Mouse (Mus musculus): ENCODE results near the gene Cept1. TPM values are rescaled to one million over a fixed set of nuclear protein-coding genes. Genes with fewer than 3 reads are reported as not detected.

Cept1 gene
- polyA plus RNA-seq, 1 experiment from 2014 or later = 31.9 TPM

- H3K36me3 ChIP-seq (ENCODE audit: control insufficient read depth, insufficient read depth) = peaks cover 2% of the 10 kb centered on the region
- peaks cover 9% of the 10 kb centered on the region for H3K4me1 ChIP-seq (ENCODE audit: control insufficient read depth, low read depth, low read length)
- ATAC-seq (ENCODE audit: low read depth) = no peak
- no peak overlapping the region for H3K27ac ChIP-seq (ENCODE audit: low read length)
- H3K4me2 ChIP-seq (ENCODE audit: low read depth, low read length) = no peak overlapping the region
- 59% methylated on average over 2 of the region's 2 CpGs for WGBS (ENCODE audit: insufficient replicate concordance)
- no peak overlapping the region for H3K4me3 ChIP-seq (ENCODE audit: low read depth, low read length)
- H3K27me3 ChIP-seq (ENCODE audit: control insufficient read depth, insufficient read depth, low read depth, low read length) = no peaks in the 10 kb centered on the region
- no peaks in the 10 kb centered on the region for H3K9me3 ChIP-seq (replicated peaks; ENCODE audit: control insufficient read depth, low read length)
- H3K9ac ChIP-seq (ENCODE audit: low read depth, low read length) = no peak overlapping the region
Measured at GRCm38 (mm10) chr3:106500510-106500909, 47.1 kb downstream of the Cept1 start.

- H3K4me3 ChIP-seq (ENCODE audit: low read depth, low read length) = no peak overlapping the region
- H3K36me3 ChIP-seq (ENCODE audit: control insufficient read depth, insufficient read depth) = no peaks in the 10 kb centered on the region; the same call in 1 of the 2 replicates
- H3K9me3 ChIP-seq (replicated peaks; ENCODE audit: control insufficient read depth, low read length) = no peaks in the 10 kb centered on the region
- H3K27ac ChIP-seq (ENCODE audit: low read length) = no peak overlapping the region; the same call in 1 of the 2 replicates
- H3K9ac ChIP-seq (ENCODE audit: low read depth, low read length) = no peak overlapping the region
- 41% methylated on average over 3 of the region's 3 CpGs for WGBS (ENCODE audit: insufficient replicate concordance)
- no peaks in the 10 kb centered on the region for H3K27me3 ChIP-seq (ENCODE audit: control insufficient read depth, insufficient read depth, low read depth, low read length)
- no peak for ATAC-seq (ENCODE audit: low read depth)
- H3K4me1 ChIP-seq (ENCODE audit: control insufficient read depth, low read depth, low read length) = peaks cover 38% of the 10 kb centered on the region
- H3K4me2 ChIP-seq (ENCODE audit: low read depth, low read length) = no peak overlapping the region
Measured at GRCm38 (mm10) chr3:106496996-106497395, 50.6 kb downstream of the Cept1 start.

GRCm38 (mm10) chr3:106496045-106496721 is 51.4 kb downstream of the Cept1 start:
- Histone ChIP-seq H3K9ac (ENCODE audit: low read depth, low read length) (no peak overlapping the region), H3K4me3 (ENCODE audit: low read depth, low read length) (no peak overlapping the region), H3K27me3 (ENCODE audit: control insufficient read depth, insufficient read depth, low read depth, low read length) (no peaks in the 10 kb centered on the region), H3K4me2 (ENCODE audit: low read depth, low read length) (0 out of 2 replicates have a peak overlapping the region, but pooled peaks have one; percentile 15), H3K27ac (ENCODE audit: low read length) (peak overlapping the region; percentile 80), H3K36me3 (ENCODE audit: control insufficient read depth, insufficient read depth) (no peaks in the 10 kb centered on the region; the same call in 1 of the 2 replicates), H3K9me3 (replicated peaks; ENCODE audit: control insufficient read depth, low read length) (no peaks in the 10 kb centered on the region), H3K4me1 (ENCODE audit: control insufficient read depth, low read depth, low read length) (peaks cover 43% of the 10 kb centered on the region)
- 10% methylated on average over 4 of the region's 4 CpGs for WGBS (ENCODE audit: insufficient replicate concordance)
- peak; percentile 82 for ATAC-seq (ENCODE audit: low read depth)

- H3K27me3 ChIP-seq (ENCODE audit: control insufficient read depth, insufficient read depth, low read depth, low read length) = no peaks in the 10 kb centered on the region
- H3K4me3 ChIP-seq (ENCODE audit: low read depth, low read length) = no peak overlapping the region
- ATAC-seq (ENCODE audit: low read depth) = peak; percentile 35; the same call in 1 of the 2 replicates
- H3K4me2 ChIP-seq (ENCODE audit: low read depth, low read length) = 0 out of 2 replicates have a peak overlapping the region, but pooled peaks have one; percentile 15
- H3K9me3 ChIP-seq (replicated peaks; ENCODE audit: control insufficient read depth, low read length) = no peaks in the 10 kb centered on the region
- no peaks in the 10 kb centered on the region; the same call in 1 of the 2 replicates for H3K36me3 ChIP-seq (ENCODE audit: control insufficient read depth, insufficient read depth)
- H3K27ac ChIP-seq (ENCODE audit: low read length) = peak overlapping the region; percentile 80
- WGBS (ENCODE audit: insufficient replicate concordance) = 35% methylated on average over 1 of the region's 1 CpGs
- no peak overlapping the region for H3K9ac ChIP-seq (ENCODE audit: low read depth, low read length)
- H3K4me1 ChIP-seq (ENCODE audit: control insufficient read depth, low read depth, low read length) = peaks cover 43% of the 10 kb centered on the region
Measured at GRCm38 (mm10) chr3:106495346-106496044, 52.1 kb downstream of the Cept1 start.

DNA sequence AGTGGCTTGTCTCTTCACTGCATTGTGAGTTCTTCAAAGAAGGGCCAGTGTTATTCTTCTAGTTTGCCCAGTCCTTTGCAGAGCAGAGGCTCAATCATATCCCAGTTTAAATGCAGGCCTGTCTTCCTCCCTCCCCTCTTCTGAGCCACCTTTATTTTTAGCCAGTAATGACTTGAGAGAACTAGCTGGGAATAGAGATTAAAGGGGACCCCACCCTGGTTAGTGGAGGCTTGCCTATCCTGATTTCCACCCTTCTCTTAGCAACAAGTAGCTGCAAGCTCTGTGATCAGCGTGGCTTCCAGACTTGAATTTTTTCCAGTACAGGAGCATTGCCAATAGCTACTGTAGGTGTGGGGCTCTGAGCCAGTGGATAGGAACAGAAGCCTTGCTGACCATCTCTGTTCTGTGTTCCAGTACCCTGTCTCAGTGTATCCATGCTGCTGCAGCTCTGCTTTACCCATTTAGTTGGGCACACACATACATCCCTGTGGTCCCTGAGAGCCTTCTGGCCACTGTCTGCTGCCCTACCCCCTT is 53.1 kb downstream of the Cept1 start:
- Histone ChIP-seq H3K4me2 (ENCODE audit: low read depth, low read length) (no peak overlapping the region), H3K4me1 (ENCODE audit: control insufficient read depth, low read depth, low read length) (peaks cover 43% of the 10 kb centered on the region), H3K9ac (ENCODE audit: low read depth, low read length) (no peak overlapping the region), H3K9me3 (replicated peaks; ENCODE audit: control insufficient read depth, low read length) (no peaks in the 10 kb centered on the region), H3K36me3 (ENCODE audit: control insufficient read depth, insufficient read depth) (no peaks in the 10 kb centered on the region), H3K27me3 (ENCODE audit: control insufficient read depth, insufficient read depth, low read depth, low read length) (no peaks in the 10 kb centered on the region), H3K27ac (ENCODE audit: low read length) (no peak overlapping the region), H3K4me3 (ENCODE audit: low read depth, low read length) (no peak overlapping the region)
- WGBS (ENCODE audit: insufficient replicate concordance) = 20% methylated on average over 1 of the region's 1 CpGs
- peak; percentile 39 for ATAC-seq (ENCODE audit: low read depth)

DNA sequence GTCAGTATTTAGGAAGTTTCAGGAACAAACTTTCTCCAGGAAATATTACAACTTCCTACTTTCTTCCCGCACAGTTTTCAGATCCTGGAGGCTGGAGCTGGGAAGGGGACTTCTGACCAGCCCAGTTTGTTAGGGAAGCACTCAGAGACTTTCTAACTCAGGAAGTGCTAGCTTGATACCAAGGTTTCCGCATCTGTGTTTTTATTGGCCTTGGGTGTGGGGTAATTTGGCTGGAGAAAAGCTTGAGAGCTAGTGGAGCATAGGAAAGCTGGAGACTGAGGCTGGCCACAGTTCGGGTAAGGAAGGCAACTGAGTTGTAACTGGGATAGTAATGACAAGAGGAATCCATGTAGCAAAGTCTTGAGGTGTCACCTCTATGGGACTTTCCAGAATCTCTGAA is 53.7 kb downstream of the Cept1 start:
- Histone ChIP-seq H3K27me3 (ENCODE audit: control insufficient read depth, insufficient read depth, low read depth, low read length) (no peaks in the 10 kb centered on the region), H3K4me3 (ENCODE audit: low read depth, low read length) (no peak overlapping the region), H3K9me3 (replicated peaks; ENCODE audit: control insufficient read depth, low read length) (no peaks in the 10 kb centered on the region), H3K4me2 (ENCODE audit: low read depth, low read length) (no peak overlapping the region), H3K4me1 (ENCODE audit: control insufficient read depth, low read depth, low read length) (peaks cover 43% of the 10 kb centered on the region), H3K27ac (ENCODE audit: low read length) (no peak overlapping the region), H3K36me3 (ENCODE audit: control insufficient read depth, insufficient read depth) (no peaks in the 10 kb centered on the region), H3K9ac (ENCODE audit: low read depth, low read length) (no peak overlapping the region)
- ATAC-seq (ENCODE audit: low read depth) = no peak
- WGBS (ENCODE audit: insufficient replicate concordance) = 56% methylated on average over 3 of the region's 3 CpGs

DNA sequence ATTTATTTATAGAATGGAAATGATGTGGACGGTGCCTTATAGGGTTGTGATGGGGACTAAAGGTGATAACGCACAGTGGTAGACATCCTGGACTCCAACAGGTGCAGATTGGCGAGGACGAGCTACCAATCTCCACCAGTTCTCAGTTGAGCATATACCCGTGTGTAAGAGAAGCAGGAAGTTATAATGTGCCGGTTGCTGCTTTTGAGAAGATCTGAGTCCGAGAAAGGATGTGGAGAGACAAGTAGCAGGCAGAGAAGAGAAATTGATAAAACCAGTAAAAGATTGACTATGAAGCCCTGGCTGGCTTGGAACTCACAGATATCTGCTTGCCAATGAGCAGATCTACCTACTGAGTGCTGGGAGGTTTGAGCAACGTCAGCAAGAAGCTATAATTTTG is 54.4 kb downstream of the Cept1 start:
- Histone ChIP-seq H3K9ac (ENCODE audit: low read depth, low read length) (no peak overlapping the region), H3K4me3 (ENCODE audit: low read depth, low read length) (no peak overlapping the region), H3K9me3 (replicated peaks; ENCODE audit: control insufficient read depth, low read length) (no peaks in the 10 kb centered on the region), H3K4me1 (ENCODE audit: control insufficient read depth, low read depth, low read length) (peaks cover 43% of the 10 kb centered on the region), H3K4me2 (ENCODE audit: low read depth, low read length) (no peak overlapping the region), H3K36me3 (ENCODE audit: control insufficient read depth, insufficient read depth) (no peaks in the 10 kb centered on the region), H3K27me3 (ENCODE audit: control insufficient read depth, insufficient read depth, low read depth, low read length) (no peaks in the 10 kb centered on the region), H3K27ac (ENCODE audit: low read length) (0 out of 2 replicates have a peak overlapping the region, but pooled peaks have one; percentile 10)
- no peak for ATAC-seq (ENCODE audit: low read depth)
- WGBS (ENCODE audit: insufficient replicate concordance) = 47% methylated on average over 8 of the region's 8 CpGs

DNA sequence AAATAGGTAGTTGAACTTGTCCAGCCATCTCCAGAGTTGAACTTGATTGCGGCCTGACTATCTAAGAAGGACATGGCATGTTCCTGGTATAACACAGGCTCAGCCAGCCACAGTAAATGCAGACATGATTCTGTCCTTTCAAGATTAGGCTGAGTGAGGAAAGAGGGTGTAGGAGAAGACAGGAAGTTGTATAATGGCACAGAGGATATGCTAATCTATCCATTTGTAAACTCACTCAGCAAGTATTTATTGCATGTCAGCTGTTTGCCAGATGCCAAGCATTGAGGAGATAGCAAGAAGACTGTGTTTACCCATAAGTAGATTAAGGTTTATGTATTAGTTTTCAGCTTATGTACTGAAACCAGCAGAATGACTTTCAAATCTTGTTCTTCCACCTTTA is 54.9 kb downstream of the Cept1 start:
- Histone ChIP-seq H3K27me3 (ENCODE audit: control insufficient read depth, insufficient read depth, low read depth, low read length) (no peaks in the 10 kb centered on the region), H3K9me3 (replicated peaks; ENCODE audit: control insufficient read depth, low read length) (no peaks in the 10 kb centered on the region), H3K4me1 (ENCODE audit: control insufficient read depth, low read depth, low read length) (peaks cover 43% of the 10 kb centered on the region), H3K27ac (ENCODE audit: low read length) (0 out of 2 replicates have a peak overlapping the region, but pooled peaks have one; percentile 2), H3K36me3 (ENCODE audit: control insufficient read depth, insufficient read depth) (no peaks in the 10 kb centered on the region), H3K4me2 (ENCODE audit: low read depth, low read length) (no peak overlapping the region), H3K9ac (ENCODE audit: low read depth, low read length) (no peak overlapping the region), H3K4me3 (ENCODE audit: low read depth, low read length) (no peak overlapping the region)
- peak; percentile 17; the same call in 1 of the 2 replicates for ATAC-seq (ENCODE audit: low read depth)
- WGBS (ENCODE audit: insufficient replicate concordance) = 21% methylated on average over 1 of the region's 1 CpGs

GRCm38 (mm10) chr3:106490239-106490638 is 57.4 kb downstream of the Cept1 start:
- Histone ChIP-seq H3K4me3 (ENCODE audit: low read depth, low read length) (no peak overlapping the region), H3K27me3 (ENCODE audit: control insufficient read depth, insufficient read depth, low read depth, low read length) (no peaks in the 10 kb centered on the region), H3K9ac (ENCODE audit: low read depth, low read length) (no peak overlapping the region), H3K27ac (ENCODE audit: low read length) (no peak overlapping the region), H3K4me1 (ENCODE audit: control insufficient read depth, low read depth, low read length) (peaks cover 31% of the 10 kb centered on the region), H3K9me3 (replicated peaks; ENCODE audit: control insufficient read depth, low read length) (no peaks in the 10 kb centered on the region), H3K36me3 (ENCODE audit: control insufficient read depth, insufficient read depth) (no peaks in the 10 kb centered on the region), H3K4me2 (ENCODE audit: low read depth, low read length) (no peak overlapping the region)
- ATAC-seq (ENCODE audit: low read depth) = no peak
- WGBS (ENCODE audit: insufficient replicate concordance) = 77% methylated on average over 4 of the region's 4 CpGs
